Mouse (Mus musculus): ENCODE measurements around the gene H2afj. TPM values are rescaled to one million over a fixed set of nuclear protein-coding genes. Genes with fewer than 3 reads are reported as not detected.

Gene H2afj
- polyA plus RNA-seq (2015; fragmentation: Nextera tagmentation; extraction: Ambion mirVana): 166 and 190 TPM in 2 replicates

GRCm38 (mm10) chr6:136808014-136808417 lies at the start of gene H2afj:
Gene H2afj (plus strand): TSS chr6:136808244.
- no peaks in the 10 kb centered on the region for H3K9me3 ChIP-seq
- peak; percentile 86 for ATAC-seq (ENCODE audit: insufficient read depth, low FRiP score, low read depth)
- H3K4me3 ChIP-seq (replicated peaks): peak within 1 kb of the TSS; percentile 76
- peak within 1 kb of the TSS; percentile 81 for H3K4me2 ChIP-seq
- H3K27me3 ChIP-seq (replicated peaks): no peaks in the 10 kb centered on the region
- under 1% methylated on average over 34 of the region's 34 CpGs for WGBS
- peaks cover 20% of the 10 kb centered on the region; the same call in 1 of the 2 replicates for H3K4me1 ChIP-seq
- H3K9ac ChIP-seq: peak within 1 kb of the TSS; percentile 61
- peak within 1 kb of the TSS; percentile 94 for H3K27ac ChIP-seq
- peaks cover 15% of the 10 kb centered on the region; the same call in 1 of the 2 replicates for H3K36me3 ChIP-seq

GRCm38 (mm10) chr6:136763912-136764311 lies 44.1 kb upstream of the H2afj start:
- Histone ChIP-seq H3K4me1 (no peaks in the 10 kb centered on the region), H3K4me2 (no peak overlapping the region), H3K9ac (no peak overlapping the region), H3K4me3 (replicated peaks) (no peak overlapping the region), H3K9me3 (no peaks in the 10 kb centered on the region), H3K36me3 (no peaks in the 10 kb centered on the region), H3K27ac (no peak overlapping the region), H3K27me3 (replicated peaks) (no peaks in the 10 kb centered on the region)
- ATAC-seq (ENCODE audit: insufficient read depth, low FRiP score, low read depth): no peak
- 35% methylated on average over 1 of the region's 1 CpGs for WGBS

- H3K4me1 ChIP-seq: no peaks in the 10 kb centered on the region
- H3K27me3 ChIP-seq (replicated peaks): no peaks in the 10 kb centered on the region
- H3K36me3 ChIP-seq: no peaks in the 10 kb centered on the region
- H3K9me3 ChIP-seq: no peaks in the 10 kb centered on the region
- no peak overlapping the region for H3K4me2 ChIP-seq
- no peak overlapping the region for H3K4me3 ChIP-seq (replicated peaks)
- ATAC-seq (ENCODE audit: insufficient read depth, low FRiP score, low read depth): no peak
- H3K27ac ChIP-seq: no peak overlapping the region
- no peak overlapping the region for H3K9ac ChIP-seq
- WGBS: 82% methylated on average over 8 of the region's 8 CpGs
These were observed 38.9 kb upstream of the H2afj start for GRCm38 (mm10) chr6:136769143-136769542.

- Histone ChIP-seq H3K36me3 (no peaks in the 10 kb centered on the region), H3K4me1 (no peaks in the 10 kb centered on the region), H3K4me3 (replicated peaks) (no peak overlapping the region), H3K27me3 (replicated peaks) (no peaks in the 10 kb centered on the region), H3K27ac (no peak overlapping the region), H3K4me2 (no peak overlapping the region), H3K9ac (no peak overlapping the region), H3K9me3 (no peaks in the 10 kb centered on the region)
- 0 out of 2 replicates have a peak, but pooled peaks have one; percentile 2 for ATAC-seq (ENCODE audit: insufficient read depth, low FRiP score, low read depth)
- 75% methylated on average over 7 of the region's 7 CpGs for WGBS
These were observed 38.2 kb upstream of the H2afj start for GRCm38 (mm10) chr6:136769859-136770258.

- H3K27me3 ChIP-seq (replicated peaks): no peaks in the 10 kb centered on the region
These were observed 31.7 kb upstream of the H2afj start for GRCm38 (mm10) chr6:136776392-136776791.

GRCm38 (mm10) chr6:136781377-136781986 lies 26.6 kb upstream of the H2afj start, which contains the start of gene Gucy2c:
Gene Gucy2c (minus strand): TSS chr6:136781765.
- Histone ChIP-seq H3K27me3 (replicated peaks) (no peaks in the 10 kb centered on the region), H3K27ac (no peak within 1 kb of the TSS), H3K36me3 (no peaks in the 10 kb centered on the region), H3K4me1 (no peaks in the 10 kb centered on the region), H3K4me3 (replicated peaks) (peak within 1 kb of the TSS; percentile 11; the same call in 1 of the 2 replicates), H3K9ac (no peak within 1 kb of the TSS), H3K9me3 (no peaks in the 10 kb centered on the region), H3K4me2 (no peak within 1 kb of the TSS)
- ATAC-seq (ENCODE audit: insufficient read depth, low FRiP score, low read depth): 0 out of 2 replicates have a peak, but pooled peaks have one; percentile 31
- WGBS: 76% methylated on average over 20 of the region's 20 CpGs

More at GRCm38 (mm10) chr6:136776392-136776791, 31.7 kb upstream of the H2afj start:
- Histone ChIP-seq H3K9me3 (no peaks in the 10 kb centered on the region), H3K4me2 (no peak overlapping the region), H3K27ac (no peak overlapping the region), H3K4me3 (replicated peaks) (no peak overlapping the region), H3K36me3 (no peaks in the 10 kb centered on the region), H3K4me1 (no peaks in the 10 kb centered on the region), H3K9ac (no peak overlapping the region)
- no peak for ATAC-seq (ENCODE audit: insufficient read depth, low FRiP score, low read depth)
- 72% methylated on average over 1 of the region's 1 CpGs for WGBS

- H3K36me3 ChIP-seq: no peaks in the 10 kb centered on the region
- no peaks in the 10 kb centered on the region for H3K4me1 ChIP-seq
- H3K9me3 ChIP-seq: no peaks in the 10 kb centered on the region
- H3K4me2 ChIP-seq: no peak overlapping the region
- no peaks in the 10 kb centered on the region for H3K27me3 ChIP-seq (replicated peaks)
- 75% methylated on average over 12 of the region's 12 CpGs for WGBS
- H3K27ac ChIP-seq: no peak overlapping the region
- no peak overlapping the region for H3K9ac ChIP-seq
- ATAC-seq (ENCODE audit: insufficient read depth, low FRiP score, low read depth): no peak
- no peak overlapping the region for H3K4me3 ChIP-seq (replicated peaks)
These were observed 25.9 kb upstream of the H2afj start for GRCm38 (mm10) chr6:136782146-136782545.

- H3K4me2 ChIP-seq: no peak overlapping the region
- H3K4me1 ChIP-seq: no peaks in the 10 kb centered on the region
- no peaks in the 10 kb centered on the region for H3K27me3 ChIP-seq (replicated peaks)
- WGBS: 78% methylated on average over 9 of the region's 9 CpGs
- ATAC-seq (ENCODE audit: insufficient read depth, low FRiP score, low read depth): no peak
- no peak overlapping the region for H3K27ac ChIP-seq
- H3K9me3 ChIP-seq: no peaks in the 10 kb centered on the region
- no peaks in the 10 kb centered on the region for H3K36me3 ChIP-seq
- no peak overlapping the region for H3K4me3 ChIP-seq (replicated peaks)
- no peak overlapping the region for H3K9ac ChIP-seq
These were observed 25.3 kb upstream of the H2afj start for GRCm38 (mm10) chr6:136782761-136783160.

GRCm38 (mm10) chr6:136789391-136789971 lies 18.6 kb upstream of the H2afj start:
- WGBS: 38% methylated on average over 5 of the region's 5 CpGs
- peaks cover 4% of the 10 kb centered on the region; the same call in 1 of the 2 replicates for H3K4me1 ChIP-seq
- no peak overlapping the region for H3K4me3 ChIP-seq (replicated peaks)
- H3K9me3 ChIP-seq: no peaks in the 10 kb centered on the region
- H3K27me3 ChIP-seq (replicated peaks): no peaks in the 10 kb centered on the region
- H3K36me3 ChIP-seq: no peaks in the 10 kb centered on the region
- peak overlapping the region; percentile 71 for H3K27ac ChIP-seq
- no peak overlapping the region for H3K4me2 ChIP-seq
- H3K9ac ChIP-seq: no peak overlapping the region
- peak; percentile 76; the same call in 1 of the 2 replicates for ATAC-seq (ENCODE audit: insufficient read depth, low FRiP score, low read depth)

- Histone ChIP-seq H3K4me3 (replicated peaks) (peak overlapping the region; percentile 39), H3K4me2 (peak overlapping the region; percentile 74), H3K36me3 (no peaks in the 10 kb centered on the region), H3K27me3 (replicated peaks) (no peaks in the 10 kb centered on the region), H3K4me1 (peaks cover 4% of the 10 kb centered on the region; the same call in 1 of the 2 replicates), H3K27ac (no peak overlapping the region), H3K9me3 (no peaks in the 10 kb centered on the region), H3K9ac (no peak overlapping the region)
- ATAC-seq (ENCODE audit: insufficient read depth, low FRiP score, low read depth): no peak
- WGBS: 33% methylated on average over 16 of the region's 16 CpGs
These were observed 14.9 kb upstream of the H2afj start for GRCm38 (mm10) chr6:136792884-136793758.

- Histone ChIP-seq H3K36me3 (no peaks in the 10 kb centered on the region), H3K4me3 (replicated peaks) (peak overlapping the region; percentile 39), H3K4me2 (peak overlapping the region; percentile 74), H3K9ac (0 out of 2 replicates have a peak overlapping the region, but pooled peaks have one; percentile 12), H3K27ac (no peak overlapping the region), H3K4me1 (peaks cover 4% of the 10 kb centered on the region; the same call in 1 of the 2 replicates), H3K27me3 (replicated peaks) (no peaks in the 10 kb centered on the region), H3K9me3 (no peaks in the 10 kb centered on the region)
- 2% methylated on average over 24 of the region's 24 CpGs for WGBS
- no peak for ATAC-seq (ENCODE audit: insufficient read depth, low FRiP score, low read depth)
These were observed 14.1 kb upstream of the H2afj start for GRCm38 (mm10) chr6:136793831-136794525.
